Mouse (Mus musculus): ENCODE measurements around the gene Krt80.

Gene Krt80

GRCm38 (mm10) chr15:101317814-101318500, 52.0 kb downstream of the Krt80 start:
- in situ Hi-C loops (cut with MboI) = no loop called here

GRCm38 (mm10) chr15:101316913-101317813, 52.8 kb downstream of the Krt80 start:
- in situ Hi-C loops (cut with MboI) = no loop called here

GRCm38 (mm10) chr15:101316279-101316912, 53.6 kb downstream of the Krt80 start:
- in situ Hi-C loops (cut with MboI) = no loop called here

DNA sequence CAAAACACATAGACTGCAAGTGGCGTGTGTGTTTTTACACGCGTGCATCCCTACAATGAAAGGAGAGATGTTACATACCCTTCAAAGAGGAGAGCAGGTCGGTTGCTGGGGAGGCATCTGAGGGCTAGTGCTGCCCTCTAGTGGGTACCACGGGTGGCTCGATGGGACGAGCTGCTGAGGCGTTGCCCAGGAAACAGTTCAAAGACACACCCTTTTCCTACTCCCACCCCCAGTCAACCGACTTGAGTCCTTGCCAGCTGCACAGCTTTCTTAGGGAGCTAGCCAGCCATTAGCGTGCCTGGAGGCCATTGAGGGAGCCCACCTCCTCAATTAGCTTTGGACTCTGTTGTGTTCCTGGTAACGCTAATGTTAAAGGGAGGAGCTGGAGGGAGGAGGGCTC, 54.1 kb downstream of the Krt80 start:
- in situ Hi-C loops (cut with MboI) = no loop called here

GRCm38 (mm10) chr15:101315378-101315777, 54.6 kb downstream of the Krt80 start:
- in situ Hi-C loops (cut with MboI) = no loop called here

DNA sequence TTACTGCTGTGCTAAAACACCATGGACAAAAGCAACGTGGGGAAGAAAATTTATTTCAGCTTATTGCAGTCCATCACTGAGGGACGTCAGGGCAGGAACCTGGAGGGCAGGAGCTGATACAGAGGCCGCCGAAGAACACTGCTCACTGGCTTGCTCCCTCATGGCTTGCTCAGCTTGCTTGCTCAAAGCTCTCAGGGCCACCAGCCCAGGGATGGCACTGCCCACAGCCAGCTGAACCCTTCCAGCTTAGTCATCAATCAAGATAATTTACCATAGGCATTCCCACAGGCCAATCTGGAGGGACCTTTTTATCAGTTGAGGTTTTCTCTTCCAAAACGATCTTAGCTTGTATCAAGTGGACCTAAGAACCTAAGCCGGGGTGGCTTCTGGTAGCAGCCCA, 58.0 kb downstream of the Krt80 start:
- in situ Hi-C loops (cut with MboI) = no loop called here

DNA sequence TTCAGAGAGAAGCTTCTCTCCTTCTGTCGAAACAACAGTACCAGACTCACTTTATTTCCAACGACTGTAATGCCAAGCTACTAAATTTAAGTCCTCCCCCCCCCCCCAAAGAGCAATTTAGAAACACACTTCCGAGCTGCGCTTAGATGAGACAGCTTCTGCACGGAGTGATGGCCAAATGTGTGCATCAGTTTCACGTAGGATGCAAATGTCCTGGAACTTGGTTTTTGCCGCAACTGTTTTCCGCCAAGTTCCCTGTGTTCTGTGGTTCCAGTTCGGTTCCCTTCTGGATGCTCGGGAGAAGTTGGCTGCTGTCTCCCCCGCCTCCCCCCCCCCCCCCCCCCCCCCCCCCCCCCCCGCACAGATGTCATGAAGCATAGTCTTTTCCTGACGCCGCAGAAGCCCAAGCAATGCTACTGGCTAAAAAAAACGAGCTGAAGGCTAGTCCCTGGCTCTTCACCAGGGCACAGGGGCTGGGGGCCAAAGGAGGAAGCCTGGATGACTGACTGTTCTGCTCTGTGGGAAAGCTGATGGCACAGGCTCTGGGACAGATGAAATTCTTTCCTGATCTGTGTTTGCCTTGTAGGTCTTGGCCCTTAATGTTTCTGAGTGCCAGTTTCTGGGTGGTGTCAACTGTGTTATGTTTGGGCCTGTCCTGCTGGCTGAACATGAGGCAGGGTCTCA, 58.7 kb downstream of the Krt80 start:
- in situ Hi-C loops (cut with MboI) = no loop called here

DNA sequence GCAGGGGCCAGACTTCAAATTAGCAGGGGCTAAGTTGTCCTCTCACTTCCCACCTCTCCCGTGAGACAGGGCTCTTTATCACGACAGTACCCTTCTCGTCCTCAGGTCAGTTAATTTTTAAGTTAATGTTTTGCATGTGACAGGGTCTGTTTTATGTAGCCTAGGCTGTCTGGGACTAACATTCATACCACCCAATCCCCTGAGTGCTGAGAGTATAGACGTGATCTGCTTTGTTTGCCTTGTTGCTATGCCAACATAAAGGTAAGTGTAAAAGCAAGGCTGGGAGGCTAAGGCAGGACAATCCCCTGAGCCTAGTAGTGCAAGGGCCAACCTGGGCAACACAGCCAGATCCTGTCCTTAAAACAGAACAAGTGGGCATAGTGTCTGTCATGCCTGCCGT, 60.5 kb downstream of the Krt80 start:
- in situ Hi-C loops (cut with MboI) = no loop called here

GRCm38 (mm10) chr15:101308440-101309348, 61.3 kb downstream of the Krt80 start:
- in situ Hi-C loops (cut with MboI) = no loop called here

- in situ Hi-C loops (cut with MboI) = no loop called here
These were observed 63.5 kb downstream of the Krt80 start for GRCm38 (mm10) chr15:101306459-101306858.

DNA sequence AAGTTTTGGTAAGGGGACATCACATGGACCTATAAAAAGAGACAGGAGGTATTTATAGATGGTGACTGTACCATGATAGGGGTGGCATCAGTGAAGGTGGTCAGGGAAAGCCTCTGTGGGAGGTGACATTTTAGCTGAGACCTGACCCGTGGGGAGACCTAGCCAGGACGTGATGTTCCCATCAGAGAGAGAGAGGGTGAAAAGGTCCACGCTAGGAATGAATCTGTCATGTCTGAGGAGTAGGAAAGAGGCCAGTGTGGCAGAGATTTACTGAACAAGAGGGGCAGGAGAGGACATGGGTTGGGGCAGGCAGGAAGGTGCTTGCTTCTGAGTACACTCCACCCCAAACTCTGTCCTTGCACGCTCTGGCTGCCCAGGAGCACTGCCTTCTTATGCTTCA, 66.1 kb downstream of the Krt80 start:
- in situ Hi-C loops (cut with MboI) = no loop called here

DNA sequence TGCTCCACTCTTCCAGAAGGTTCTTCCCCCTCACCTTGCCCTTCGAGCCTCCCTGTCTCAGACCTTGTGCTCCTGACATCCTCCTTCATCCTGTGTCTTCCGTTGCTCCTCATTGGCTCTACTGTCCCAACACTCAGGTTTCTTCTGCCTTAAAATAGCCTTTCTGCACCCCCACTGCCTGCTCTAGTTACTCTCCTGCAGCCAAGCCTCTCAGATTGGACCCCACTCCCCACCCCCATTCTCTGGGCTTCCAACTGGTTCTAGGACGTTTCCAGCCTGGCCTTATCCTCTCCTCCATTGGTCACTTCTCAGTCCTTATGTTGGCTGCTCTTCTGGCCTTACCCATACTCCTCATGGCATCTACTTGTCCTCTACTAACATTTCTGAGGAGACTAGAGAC, 67.8 kb downstream of the Krt80 start:
- in situ Hi-C loops (cut with MboI) = no loop called here

DNA sequence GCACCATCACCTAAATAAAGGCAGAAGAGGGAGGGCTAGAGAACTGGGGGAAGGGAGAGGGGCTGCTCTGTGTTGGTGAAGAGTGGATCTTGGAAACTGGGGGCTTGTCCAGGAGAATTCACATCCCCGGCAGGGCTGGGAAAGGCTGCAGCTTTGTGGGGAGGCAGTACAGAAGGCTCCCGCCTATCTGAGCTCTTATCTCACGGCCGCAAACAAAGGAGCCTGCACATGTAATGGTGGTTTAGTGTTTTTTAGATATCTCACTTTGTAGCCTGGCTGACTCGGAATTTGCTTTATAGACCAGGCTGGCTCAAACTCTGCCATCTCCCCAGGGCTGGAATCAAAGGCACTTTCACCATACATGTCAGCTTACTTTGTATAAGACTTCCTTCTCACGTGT, 69.8 kb downstream of the Krt80 start:
- in situ Hi-C loops (cut with MboI) = no loop called here

GRCm38 (mm10) chr15:101299480-101299960, 70.4 kb downstream of the Krt80 start:
- in situ Hi-C loops (cut with MboI) = no loop called here

GRCm38 (mm10) chr15:101298550-101298949, 71.4 kb downstream of the Krt80 start:
- in situ Hi-C loops (cut with MboI) = no loop called here

GRCm38 (mm10) chr15:101297988-101298387, 72.0 kb downstream of the Krt80 start:
- in situ Hi-C loops (cut with MboI) = no loop called here

Data from mature B cell (primary cell).